Mouse (Mus musculus) left cerebral cortex, postnatal 25 days (tissue): Measurements from ENCODE around the gene Havcr2. TPM values are rescaled to one million over a fixed set of nuclear protein-coding genes. Genes with fewer than 3 reads are reported as not detected.

Source experiments
- total RNA-seq, 2 experiments: library from RNA; stranded (reverse); gene quantifications; 2 replicates each; pipeline ENCODE4 v1.2.3; 2021

The Havcr2 gene
- total RNA-seq, 2 experiments from 2014 or later = 2.0 to 2.2 TPM

Other genes with a start within 250 kb of the Havcr2 start
- 1 to 10 TPM; 5.6 to 6.1 TPM for gene Fndc9, start 219.4 kb upstream of the Havcr2 start, total RNA-seq
- gene Cyfip2, start 142.1 kb upstream of the Havcr2 start, total RNA-seq = 100 to 1,000 TPM; 510 to 532 TPM
- gene Itk, start 65.4 kb upstream of the Havcr2 start, total RNA-seq = under 1 TPM; 0.28 to 0.32 TPM
- gene Fam71b, start 58.4 kb upstream of the Havcr2 start, total RNA-seq = not detected
- gene Med7, start 18.0 kb upstream of the Havcr2 start, total RNA-seq = 10 to 100 TPM; 30.9 to 32.5 TPM
- not detected for gene Gm12169, start 69.3 kb downstream of the Havcr2 start, total RNA-seq
- gene BC053393, start 116.6 kb downstream of the Havcr2 start, total RNA-seq = not detected
- not detected for gene Dppa1, start 174.3 kb downstream of the Havcr2 start, total RNA-seq